Mouse (Mus musculus): Measurements from ENCODE around the gene Aimp2. TPM values are rescaled to one million over a fixed set of nuclear protein-coding genes. Genes with fewer than 3 reads are reported as not detected.

Gene Aimp2
- total RNA-seq, 2 experiments from 2014 or later, result 92.1 to 122 TPM

- no peak for DNase-seq (ENCODE audit: low spot score)
Measured at GRCm38 (mm10) chr5:143903813-143904212, 5.8 kb downstream of the Aimp2 start.

GRCm38 (mm10) chr5:143902111-143902510 is 7.5 kb downstream of the Aimp2 start:
- DNase-seq (ENCODE audit: low spot score), result peak; percentile 91

- no peak for DNase-seq (ENCODE audit: low spot score)
Measured at GRCm38 (mm10) chr5:143897635-143898330, 11.9 kb downstream of the Aimp2 start, which contains the start of gene Ankrd61. TSS of gene Ankrd61 (minus strand) at chr5:143897685.

- no peak for DNase-seq (ENCODE audit: low spot score)
Measured at GRCm38 (mm10) chr5:143893396-143893795, 16.3 kb downstream of the Aimp2 start.

- no peak for DNase-seq (ENCODE audit: low spot score)
Measured at GRCm38 (mm10) chr5:143892255-143892886, 17.3 kb downstream of the Aimp2 start.

DNA sequence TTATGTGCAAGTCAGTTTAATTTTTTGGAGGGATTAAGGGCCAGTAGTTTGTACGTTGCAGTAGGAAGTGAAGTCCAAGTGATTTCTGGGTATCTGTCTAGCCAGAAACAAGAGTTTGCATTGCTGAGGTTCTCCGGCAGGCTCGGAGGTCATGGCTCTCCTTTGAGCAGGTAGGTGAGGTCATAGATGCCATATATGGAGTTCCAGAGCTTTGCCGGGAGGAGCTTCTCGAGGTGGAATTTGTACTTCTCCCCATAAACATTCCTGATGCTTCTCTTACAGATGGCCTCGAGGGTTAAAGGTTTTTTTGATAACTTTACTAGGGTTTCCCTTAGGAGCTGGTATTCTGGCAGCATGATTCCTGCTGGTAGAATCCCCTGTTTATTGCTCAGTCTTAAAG is 18.9 kb downstream of the Aimp2 start:
- DNase-seq (ENCODE audit: low spot score), result no peak

DNA sequence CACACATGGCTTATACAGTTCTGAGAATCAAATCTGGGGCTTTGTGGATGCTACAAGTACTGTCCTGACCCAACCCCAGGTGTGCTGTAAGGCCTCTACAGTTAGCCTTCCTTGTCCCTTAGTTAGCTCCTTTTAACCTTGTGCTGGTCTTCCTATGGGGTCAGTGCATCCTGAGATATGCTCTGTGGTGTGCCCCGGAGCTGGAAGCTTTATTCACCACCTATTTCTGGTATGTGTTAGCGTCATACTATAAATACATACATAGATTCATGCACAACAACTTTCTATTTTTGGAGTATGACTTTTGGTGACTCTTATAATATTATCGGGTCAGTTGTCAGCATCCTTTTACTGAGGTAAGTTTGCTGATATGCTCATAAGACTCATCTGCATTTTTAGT is 24.4 kb downstream of the Aimp2 start:
- DNase-seq (ENCODE audit: low spot score), result no peak

DNA sequence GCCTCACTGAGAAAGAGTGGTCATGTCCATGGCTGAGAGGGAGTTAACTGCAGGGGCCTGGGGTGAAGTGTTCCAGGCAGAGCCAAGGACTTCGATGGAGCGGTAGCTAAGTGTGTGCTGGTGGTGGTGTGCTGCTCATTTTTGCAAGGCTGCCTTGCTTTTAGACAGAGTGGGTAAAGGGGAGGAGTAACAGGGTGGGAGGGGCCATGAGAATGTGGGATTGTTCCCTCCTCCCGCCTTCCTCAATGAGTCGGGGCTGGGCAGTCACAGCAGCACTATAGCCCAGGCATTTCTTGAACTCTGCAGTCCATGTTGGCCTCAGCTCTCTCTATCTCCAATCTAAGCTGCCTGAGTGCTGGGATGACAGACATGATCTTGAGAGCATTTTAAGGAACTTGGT is 35.1 kb downstream of the Aimp2 start:
- no peak for DNase-seq (ENCODE audit: low spot score)

DNA sequence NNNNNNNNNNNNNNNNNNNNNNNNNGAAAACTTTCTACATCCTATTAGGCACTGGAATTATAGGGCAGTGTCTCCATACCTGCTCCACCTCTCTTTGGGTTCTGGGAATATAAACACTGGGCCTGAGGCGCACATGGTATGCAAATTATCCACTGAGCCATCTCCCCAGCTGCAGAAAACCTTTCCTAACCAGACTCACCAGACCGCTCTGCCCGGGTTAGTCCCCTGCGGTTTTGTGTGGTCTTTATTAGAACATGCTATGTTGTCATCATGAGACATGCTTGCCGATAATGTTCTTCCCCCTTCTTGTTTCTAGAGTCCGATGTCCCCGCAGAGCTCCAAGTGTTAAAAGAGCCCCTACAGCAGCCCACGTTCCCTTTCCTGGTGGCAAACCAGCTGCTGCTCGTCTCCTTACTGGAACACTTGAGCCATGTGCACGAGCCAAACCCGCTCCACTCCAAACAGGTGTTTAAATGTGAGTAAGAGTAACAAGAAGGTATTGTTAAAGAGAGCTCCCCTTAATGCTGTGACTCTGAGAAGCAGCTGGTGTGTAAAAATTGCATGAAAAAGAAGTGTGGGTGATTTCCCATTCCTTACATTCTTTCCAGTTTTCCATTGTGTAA is 38.0 kb downstream of the Aimp2 start:
- DNase-seq (ENCODE audit: low spot score), result no peak

Other genes with a start within 250 kb of the Aimp2 start
- 1 to 10 TPM; 5.3 to 5.5 TPM for gene Usp42, start 177.6 kb downstream of the Aimp2 start, total RNA-seq (2021)
- 10 to 100 TPM; 25.2 to 27.4 TPM for gene Eif2ak1, start 92.1 kb downstream of the Aimp2 start, total RNA-seq (2021)
- gene Ankrd61, start 12.2 kb downstream of the Aimp2 start, total RNA-seq (2021), result not detected
- 1 to 10 TPM; 3.3 to 4.4 TPM for gene Pms2, start 117 bp upstream of the Aimp2 start, total RNA-seq (2021)
- not detected for gene Gm42421, start 18.3 kb upstream of the Aimp2 start, total RNA-seq (2021)
- 1 to 10 TPM in 1 of 2 experiments, under 1 TPM in 1; 0.93 to 1.3 TPM for gene Rsph10b, start 23.2 kb upstream of the Aimp2 start, total RNA-seq (2021)
- gene Ccz1, start 105.0 kb upstream of the Aimp2 start, total RNA-seq (2021), result 10 to 100 TPM; 39.9 to 45.8 TPM
- not detected for gene Ocm, start 116.8 kb upstream of the Aimp2 start, total RNA-seq (2021)
- 10 to 100 TPM; 25.9 to 27.1 TPM for gene Lmtk2, start 190.6 kb upstream of the Aimp2 start, total RNA-seq (2021)